Mouse (Mus musculus) C2C12 (cell line): Measurements from ENCODE around the gene Pccb.

ENCODE experiments used
- CEBPB ChIP-seq: IDR thresholded peaks from one replicate; pipeline ENCODE4 v1.6.1; 2011; ENCODE audit warnings: low read depth, mild to moderate bottlenecking, control low read depth, moderate library complexity
- CTCF ChIP-seq: IDR thresholded peaks from one replicate; pipeline ENCODE4 v1.5.1; 2011; ENCODE audit not compliant: control insufficient read depth, insufficient read depth, insufficient read length
- FOSL1 ChIP-seq: IDR thresholded peaks from one replicate; pipeline ENCODE4 v1.8.0; 2011; ENCODE audit warnings: mild to moderate bottlenecking, low read length; ENCODE audit not compliant: poor library complexity, insufficient read depth, severe bottlenecking
- MAX ChIP-seq: IDR thresholded peaks from one replicate; pipeline ENCODE4 v1.6.1; 2011; ENCODE audit warnings: mild to moderate bottlenecking, control low read depth
- MYOD1 ChIP-seq: IDR thresholded peaks from one replicate; pipeline ENCODE4 v1.6.1; 2011; ENCODE audit warnings: low read depth; ENCODE audit not compliant: control insufficient read depth, insufficient read length
- MYOG ChIP-seq: IDR thresholded peaks from one replicate; pipeline ENCODE4 v1.6.1; 2011; ENCODE audit not compliant: control insufficient read depth, insufficient read length; ENCODE audit errors: extremely low read depth

GRCm38 (mm10) chr9:100963428-100963912 is 71.2 kb downstream of the Pccb start:
- no peak for TF ChIP-seq CTCF
- no peak for TF ChIP-seq MYOD1
- TF ChIP-seq FOSL1 = no peak
- no peak for TF ChIP-seq MYOG
- no peak for TF ChIP-seq MAX
- TF ChIP-seq CEBPB = no peak
